Mouse (Mus musculus) liver, embryonic 16.5 days (tissue): Measurements from ENCODE around the gene Fut4. TPM values are rescaled to one million over a fixed set of nuclear protein-coding genes. Genes with fewer than 3 reads are reported as not detected.
"Not testable (repeated sequence)": the region's sequence is repeated elsewhere in the genome, so short reads cannot be mapped to it uniquely, and the experiment has no call there.

Experiments used
- ATAC-seq: fragments of 200-750 bp; cut with Nextera tagmentation; 2 replicates; pipeline ENCODE4 v1.8.0; 2017; ENCODE audit warnings: low read depth, mild to moderate bottlenecking, moderate number of reproducible peaks, moderate library complexity
- H3K27ac ChIP-seq: fragments of 300-500 bp; sonication (generic); 2 replicates; pipeline ENCODE4 v1.5.1; 2014; ENCODE audit warnings: mild to moderate bottlenecking, low read length
- H3K27me3 ChIP-seq: fragments of 300-500 bp; sonication (generic); 2 replicates; pipeline ENCODE4 v1.6.1; 2014; ENCODE audit warnings: low read depth, low read length, mixed read lengths; ENCODE audit not compliant: control insufficient read depth, insufficient read depth
- H3K36me3 ChIP-seq: fragments of 300-500 bp; sonication (generic); 2 replicates; pipeline ENCODE4 v1.6.1; 2014; ENCODE audit warnings: mild to moderate bottlenecking; ENCODE audit not compliant: control insufficient read depth, insufficient read depth
- H3K4me1 ChIP-seq: fragments of 300-500 bp; sonication (generic); 2 replicates; pipeline ENCODE4 v1.6.1; 2014; ENCODE audit warnings: low read depth, low read length, mixed read lengths; ENCODE audit not compliant: control insufficient read depth
- H3K4me2 ChIP-seq: fragments of 300-500 bp; sonication (generic); 2 replicates; pipeline ENCODE4 v1.6.1; 2014; ENCODE audit warnings: low read depth, low read length, mixed read lengths
- H3K4me3 ChIP-seq: fragments of 300-500 bp; sonication (generic); 2 replicates; pipeline ENCODE4 v1.5.1; 2014; ENCODE audit warnings: low read depth, mild to moderate bottlenecking, low read length
- H3K9ac ChIP-seq: fragments of 300-500 bp; sonication (generic); 2 replicates; pipeline ENCODE4 v1.6.1; 2014; ENCODE audit warnings: low read depth, low read length
- H3K9me3 ChIP-seq: fragments of 300-500 bp; sonication (generic); replicated peaks from 2 replicates; pipeline ENCODE4 v1.6.1; 2016; ENCODE audit warnings: low read length; ENCODE audit not compliant: control insufficient read depth
- WGBS: fragments of 180-500 bp; shearing (Covaris S2); extraction: QIAGEN DNeasy Blood & Tissue Kit; methylation state at CpG from one replicate; pipeline ENCODE4 v1.1.7; 2014; ENCODE audit not compliant: insufficient replicate concordance; 5-methylcytosine and 5-hydroxymethylcytosine counted together
- polyA plus RNA-seq: library from polyadenylated mRNA; unstranded; fragments of >200 nt; fragmentation: Nextera tagmentation; extraction: Ambion mirVana; gene quantifications from 2 replicates; pipeline ENCODE4 v1.2.1, GENCODE M21; 2015

Gene Fut4
- polyA plus RNA-seq, 1 experiment from 2014 or later: 0.55 TPM

GRCm38 (mm10) chr9:14717689-14718331 lies 34.4 kb downstream of the Fut4 start:
- Histone ChIP-seq H3K4me3 (no peak overlapping the region), H3K4me1 (no peaks in the 10 kb centered on the region), H3K36me3 (no peaks in the 10 kb centered on the region), H3K9me3 (no peaks in the 10 kb centered on the region), H3K27me3 (no peaks in the 10 kb centered on the region), H3K4me2 (no peak overlapping the region), H3K27ac (no peak overlapping the region), H3K9ac (no peak overlapping the region)
- ATAC-seq: no peak
- WGBS: 31% methylated on average over 14 of the region's 14 CpGs

GRCm38 (mm10) chr9:14715258-14715657 lies 36.9 kb downstream of the Fut4 start:
- no peaks in the 10 kb centered on the region for H3K4me1 ChIP-seq
- no peak overlapping the region for H3K4me3 ChIP-seq
- no peak for ATAC-seq
- 91% methylated on average over 13 of the region's 15 CpGs for WGBS
- no peak overlapping the region for H3K27ac ChIP-seq
- H3K4me2 ChIP-seq: no peak overlapping the region
- no peaks in the 10 kb centered on the region for H3K9me3 ChIP-seq
- no peaks in the 10 kb centered on the region for H3K27me3 ChIP-seq
- no peak overlapping the region for H3K9ac ChIP-seq
- no peaks in the 10 kb centered on the region for H3K36me3 ChIP-seq

GRCm38 (mm10) chr9:14710910-14711309 lies 41.3 kb downstream of the Fut4 start:
- Histone ChIP-seq H3K36me3 (no peaks in the 10 kb centered on the region), H3K27me3 (no peaks in the 10 kb centered on the region), H3K4me3 (no peak overlapping the region), H3K9ac (no peak overlapping the region), H3K9me3 (no peaks in the 10 kb centered on the region), H3K4me2 (no peak overlapping the region), H3K4me1 (no peaks in the 10 kb centered on the region), H3K27ac (no peak overlapping the region)
- 64% methylated on average over 3 of the region's 3 CpGs for WGBS
- no peak for ATAC-seq

GRCm38 (mm10) chr9:14705321-14706162 lies 46.7 kb downstream of the Fut4 start:
- 62% methylated on average over 13 of the region's 13 CpGs for WGBS
- H3K27me3 ChIP-seq: no peaks in the 10 kb centered on the region
- H3K4me3 ChIP-seq: no peak overlapping the region
- no peak overlapping the region for H3K27ac ChIP-seq
- no peak overlapping the region for H3K4me2 ChIP-seq
- H3K4me1 ChIP-seq: no peaks in the 10 kb centered on the region
- no peaks in the 10 kb centered on the region for H3K36me3 ChIP-seq
- no peak overlapping the region for H3K9ac ChIP-seq
- 0 out of 2 replicates have a peak, but pooled peaks have one; percentile 9 for ATAC-seq
- no peaks in the 10 kb centered on the region for H3K9me3 ChIP-seq

- H3K4me3 ChIP-seq, ATAC-seq, H3K4me2 ChIP-seq, H3K9ac ChIP-seq, H3K27me3 ChIP-seq, H3K27ac ChIP-seq, H3K4me1 ChIP-seq, H3K9me3 ChIP-seq, H3K36me3 ChIP-seq: not testable (repeated sequence)
- 56% methylated on average over 1 of the region's 1 CpGs for WGBS
Observed at GRCm38 (mm10) chr9:14700795-14701194, 51.4 kb downstream of the Fut4 start.

GRCm38 (mm10) chr9:14699288-14699640 lies 52.9 kb downstream of the Fut4 start:
- WGBS: 33% methylated on average over 7 of the region's 7 CpGs
- Histone ChIP-seq H3K4me1 (no peaks in the 10 kb centered on the region), H3K9ac (no peak overlapping the region), H3K27ac (no peak overlapping the region), H3K9me3 (no peaks in the 10 kb centered on the region), H3K36me3 (no peaks in the 10 kb centered on the region), H3K4me3 (no peak overlapping the region), H3K4me2 (no peak overlapping the region), H3K27me3 (no peaks in the 10 kb centered on the region)
- no peak for ATAC-seq

GRCm38 (mm10) chr9:14698582-14699287 lies 53.5 kb downstream of the Fut4 start:
- H3K36me3 ChIP-seq: no peaks in the 10 kb centered on the region
- H3K4me1 ChIP-seq: no peaks in the 10 kb centered on the region
- no peak overlapping the region for H3K27ac ChIP-seq
- ATAC-seq: peak; percentile 43; the same call in 1 of the 2 replicates
- WGBS: 47% methylated on average over 12 of the region's 12 CpGs
- H3K4me3 ChIP-seq: no peak overlapping the region
- H3K4me2 ChIP-seq: no peak overlapping the region
- no peaks in the 10 kb centered on the region for H3K9me3 ChIP-seq
- H3K9ac ChIP-seq: no peak overlapping the region
- H3K27me3 ChIP-seq: no peaks in the 10 kb centered on the region
